11 mouse cellular contexts compared by ENCODE assay signal in genomic region chr19:53165305-53166240, GRCm38 (mm10). TPM values are rescaled to one million over a fixed set of nuclear protein-coding genes. Genes with fewer than 3 reads are reported as not detected.
DNase-seq lines count a peak whose midpoint lies in the region; ATAC-seq and TF ChIP-seq lines count a peak whose summit lies in the region.
"Had no signal": no experiment of that assay in that cellular context is flagged by ENCODE, and none has a peak within 500 bp of the region (broad histone marks: within the 10 kb centered on the region; RNA-seq: fewer than 3 reads in every experiment).

No protein-coding gene starts in this region.

- intact Hi-C loops in left cerebral cortex, postnatal 14 days (cut with DNase I): no loop called here
- intact Hi-C loops in left cerebral cortex, postnatal 36 days (cut with DNase I): no loop called here

- TF ChIP-seq CTCF in brain, embryonic 14.5 days (IDR thresholded peaks at IDR 0.05; ENCODE audit: borderline replicate concordance, extremely low read depth, insufficient read depth, insufficient read length): no peak
- no peak for TF ChIP-seq CTCF in forebrain, postnatal 0 days (IDR thresholded peaks at IDR 0.05; ENCODE audit: low read depth)

- TF ChIP-seq POLR2A in brain, embryonic 14.5 days (IDR thresholded peaks at IDR 0.05; ENCODE audit: borderline replicate concordance, extremely low read depth, insufficient read depth, insufficient read length, poor library complexity, severe bottlenecking): no peak

- DNase-seq in frontal cortex, adult 2 months (ENCODE audit: extremely low spot score in 1 of 2, low spot score in 1 of 2): peak; percentile 44 to 75
- DNase-seq in frontal cortex, postnatal 25 days (ENCODE audit: low spot score in 2 of 2): no peak
- peak; percentile 42 to 52 for DNase-seq in left cerebral cortex, postnatal 14 days (ENCODE audit: low spot score in 2 of 2)
- no peak for DNase-seq in left cerebral cortex, postnatal 36 days (ENCODE audit: low spot score in 2 of 2)
- peak; percentile 77 for DNase-seq in brain, embryonic 14.5 days (ENCODE audit: low read depth)
- peak; percentile 60 for DNase-seq in forebrain, postnatal 0 days
- DNase-seq in testis, postnatal 14 days (ENCODE audit: low spot score): no peak
- DNase-seq: heart, postnatal 4 days; right cerebral cortex, postnatal 25 days had no signal

- no peak overlapping the region for H3K9ac ChIP-seq in forebrain, postnatal 0 days
- no peak overlapping the region for H3K9ac ChIP-seq in heart, embryonic 11.5 days (ENCODE audit: low read depth, low read length)

- H3K9me3 ChIP-seq in forebrain, postnatal 0 days (ENCODE audit: low read length): no peaks in the 10 kb centered on the region
- H3K9me3 ChIP-seq in heart, embryonic 11.5 days (replicated peaks; ENCODE audit: control insufficient read depth, low read length): no peaks in the 10 kb centered on the region
- H3K9me3 ChIP-seq: limb, embryonic 10.5 days had no signal

- H3K27me3 ChIP-seq in forebrain, postnatal 0 days (ENCODE audit: insufficient read depth, low read length): no peaks in the 10 kb centered on the region
- H3K27me3 ChIP-seq in heart, embryonic 11.5 days (ENCODE audit: control insufficient read depth, insufficient read depth, low read length): no peaks in the 10 kb centered on the region

- no peak overlapping the region for H3K4me3 ChIP-seq in forebrain, postnatal 0 days (ENCODE audit: low read depth, low read length)
- no peak overlapping the region for H3K4me3 ChIP-seq in heart, embryonic 11.5 days (ENCODE audit: low read depth, low read length)
- H3K4me3 ChIP-seq: limb, embryonic 10.5 days had no signal

- WGBS in forebrain, postnatal 0 days: 10% methylated on average over 4 of the region's 4 CpGs
- 53% methylated on average over 4 of the region's 4 CpGs for WGBS in heart, embryonic 11.5 days (ENCODE audit: insufficient replicate concordance)

- H3K4me1 ChIP-seq in forebrain, postnatal 0 days (ENCODE audit: insufficient read depth): peaks cover 21% of the 10 kb centered on the region
- H3K4me1 ChIP-seq in heart, embryonic 11.5 days (ENCODE audit: control insufficient read depth, insufficient read depth, low read length): peaks cover 21% of the 10 kb centered on the region

- H3K36me3 ChIP-seq in forebrain, postnatal 0 days (ENCODE audit: insufficient read depth): no peaks in the 10 kb centered on the region
- no peaks in the 10 kb centered on the region for H3K36me3 ChIP-seq in heart, embryonic 11.5 days (ENCODE audit: control insufficient read depth, insufficient read depth, low read length)
- H3K36me3 ChIP-seq: limb, embryonic 10.5 days had no signal

- no peak overlapping the region for H3K27ac ChIP-seq in forebrain, postnatal 0 days (ENCODE audit: low read depth, low read length)
- no peak overlapping the region for H3K27ac ChIP-seq in heart, embryonic 11.5 days (ENCODE audit: low read depth, low read length)
- H3K27ac ChIP-seq: limb, embryonic 10.5 days had no signal

- H3K4me2 ChIP-seq in forebrain, postnatal 0 days (ENCODE audit: low read depth): peak overlapping the region; percentile 10; the same call in 1 of the 2 replicates
- H3K4me2 ChIP-seq in heart, embryonic 11.5 days: no peak overlapping the region

- peak; percentile 86 for ATAC-seq in forebrain, postnatal 0 days
- no peak for ATAC-seq in heart, embryonic 11.5 days (replicated peaks; ENCODE audit: insufficient number of reproducible peaks, low FRiP score, low TSS enrichment)

RNA-seq across cellular contexts. Expression of gene Add3, which starts 25.3 kb away (rescaled TPM):
- polyA plus RNA-seq in frontal cortex, adult 2 months (2012; rRNA removed): 72.3 and 83.1 TPM in 2 replicates
- total RNA-seq in left cerebral cortex, postnatal 14 days (2021): 100 to 1,000 TPM in 1 of 2 experiments, 10 to 100 TPM in 1; 89.0 to 102 TPM
- 10 to 100 TPM; 89.3 to 89.6 TPM for total RNA-seq in left cerebral cortex, postnatal 36 days (2021)
- polyA plus RNA-seq in brain, embryonic 14.5 days (2012; rRNA removed): 17.7 and 22.8 TPM in 2 replicates
- total RNA-seq in forebrain, postnatal 0 days (2014; rRNA removed): 51.9 and 52.6 TPM in 2 replicates
- polyA plus RNA-seq in forebrain, postnatal 0 days (2015; fragmentation: Nextera tagmentation; extraction: Ambion mirVana): 35.9 and 52.3 TPM in 2 replicates
- polyA plus RNA-seq in heart, embryonic 11.5 days (2014; fragmentation: Nextera tagmentation; extraction: Ambion mirVana): 133 and 152 TPM in 2 replicates

Comparison
In these comparisons a context has a peak if more than half of its experiments do, and no peak if none do; other contexts are left out.
1. DNase-seq: peak in frontal cortex, adult 2 months (2 of 2), left cerebral cortex, postnatal 14 days (2 of 2), brain, embryonic 14.5 days (single experiment) and forebrain, postnatal 0 days (single experiment); none in frontal cortex, postnatal 25 days (0 of 2), left cerebral cortex, postnatal 36 days (0 of 2) and testis, postnatal 14 days (single experiment).